ENCODE assay signal across 9 mouse cellular contexts in the genomic region with DNA sequence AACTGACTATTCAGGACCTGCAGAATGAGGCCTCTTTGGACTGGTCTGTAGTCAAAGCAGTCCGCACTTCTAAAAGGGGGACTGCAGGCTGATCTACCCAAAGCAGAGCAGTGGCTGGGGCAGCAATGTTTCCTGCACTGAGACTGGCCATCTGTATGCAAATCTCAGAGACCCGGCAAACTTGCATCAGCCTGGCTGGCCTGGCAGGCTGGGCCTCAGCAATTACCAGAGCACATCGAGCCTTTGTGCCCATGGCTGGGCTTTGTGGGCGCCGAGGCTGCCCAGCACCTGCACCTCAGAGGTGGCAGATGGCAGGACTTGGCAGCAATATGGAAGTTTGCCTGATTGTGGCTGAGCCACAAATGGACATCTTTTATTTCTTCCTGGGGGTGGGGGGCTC.
DNase-seq lines count a peak whose midpoint lies in the region; ATAC-seq lines count a peak whose summit lies in the region.
"Had no signal": no experiment of that assay in that cellular context is flagged by ENCODE, and none has a peak within 500 bp of the region (broad histone marks: within the 10 kb centered on the region; RNA-seq: fewer than 3 reads in every experiment).

No protein-coding gene starts in this region.

- H3K36me3 ChIP-seq in neural tube, embryonic 11.5 days (ENCODE audit: control insufficient read depth, insufficient read depth, low read length): no peaks in the 10 kb centered on the region
- no peaks in the 10 kb centered on the region for H3K36me3 ChIP-seq in hindbrain, embryonic 14.5 days (replicated peaks; ENCODE audit: control insufficient read depth, insufficient read depth)
- no peaks in the 10 kb centered on the region for H3K36me3 ChIP-seq in neural tube, embryonic 15.5 days
- no peaks in the 10 kb centered on the region for H3K36me3 ChIP-seq in liver, embryonic 12.5 days
- H3K36me3 ChIP-seq: stomach, embryonic 15.5 days had no signal

- no peak overlapping the region for H3K4me3 ChIP-seq in neural tube, embryonic 11.5 days (ENCODE audit: low read depth, low read length)
- H3K4me3 ChIP-seq in hindbrain, embryonic 14.5 days (replicated peaks; ENCODE audit: low read length): no peak overlapping the region
- no peak overlapping the region for H3K4me3 ChIP-seq in neural tube, embryonic 15.5 days (replicated peaks)
- no peak overlapping the region for H3K4me3 ChIP-seq in liver, embryonic 12.5 days
- H3K4me3 ChIP-seq: stomach, embryonic 15.5 days had no signal

- 43% methylated on average over 5 of the region's 5 CpGs for WGBS in neural tube, embryonic 11.5 days
- 24% methylated on average over 5 of the region's 5 CpGs for WGBS in hindbrain, embryonic 14.5 days
- WGBS in neural tube, embryonic 15.5 days: 29% methylated on average over 5 of the region's 5 CpGs
- WGBS in liver, embryonic 12.5 days (ENCODE audit: insufficient replicate concordance): 67% methylated on average over 5 of the region's 5 CpGs

- no peak overlapping the region for H3K9ac ChIP-seq in neural tube, embryonic 11.5 days (ENCODE audit: low read length)
- H3K9ac ChIP-seq in hindbrain, embryonic 14.5 days: no peak overlapping the region
- H3K9ac ChIP-seq in neural tube, embryonic 15.5 days (replicated peaks): no peak overlapping the region
- H3K9ac ChIP-seq in liver, embryonic 12.5 days: no peak overlapping the region
- H3K9ac ChIP-seq: stomach, embryonic 15.5 days had no signal

- no peaks in the 10 kb centered on the region for H3K4me1 ChIP-seq in neural tube, embryonic 11.5 days (ENCODE audit: control insufficient read depth, insufficient read depth, low read length)
- no peaks in the 10 kb centered on the region for H3K4me1 ChIP-seq in hindbrain, embryonic 14.5 days (replicated peaks; ENCODE audit: control insufficient read depth, insufficient read depth, low read length)
- H3K4me1 ChIP-seq in neural tube, embryonic 15.5 days: 0 out of 2 replicates have a peak, but pooled peaks cover 3% of the 10 kb centered on the region
- no peaks in the 10 kb centered on the region for H3K4me1 ChIP-seq in liver, embryonic 12.5 days
- H3K4me1 ChIP-seq: stomach, embryonic 15.5 days had no signal

- H3K4me2 ChIP-seq in neural tube, embryonic 11.5 days (ENCODE audit: low read depth): no peak overlapping the region
- H3K4me2 ChIP-seq in hindbrain, embryonic 14.5 days (replicated peaks): no peak overlapping the region
- no peak overlapping the region for H3K4me2 ChIP-seq in neural tube, embryonic 15.5 days
- no peak overlapping the region for H3K4me2 ChIP-seq in liver, embryonic 12.5 days
- H3K4me2 ChIP-seq: stomach, embryonic 15.5 days had no signal

- peak; percentile 79 for ATAC-seq in neural tube, embryonic 11.5 days (ENCODE audit: insufficient read depth, low FRiP score, low TSS enrichment)
- ATAC-seq in hindbrain, embryonic 14.5 days (ENCODE audit: low FRiP score): peak; percentile 81
- peak; percentile 56; the same call in 1 of the 2 replicates for ATAC-seq in neural tube, embryonic 15.5 days (ENCODE audit: low FRiP score)
- ATAC-seq in liver, embryonic 12.5 days: no peak

- H3K9me3 ChIP-seq in neural tube, embryonic 11.5 days (ENCODE audit: control insufficient read depth, low read length): no peaks in the 10 kb centered on the region
- no peaks in the 10 kb centered on the region for H3K9me3 ChIP-seq in hindbrain, embryonic 14.5 days (ENCODE audit: control insufficient read depth, low read length)
- no peaks in the 10 kb centered on the region for H3K9me3 ChIP-seq in neural tube, embryonic 15.5 days (replicated peaks)
- H3K9me3 ChIP-seq in liver, embryonic 12.5 days (replicated peaks): no peaks in the 10 kb centered on the region
- H3K9me3 ChIP-seq: stomach, embryonic 15.5 days had no signal

- peak overlapping the region; percentile 64 for H3K27ac ChIP-seq in neural tube, embryonic 11.5 days (ENCODE audit: low read depth, low read length)
- H3K27ac ChIP-seq in hindbrain, embryonic 14.5 days: peak overlapping the region; percentile 68
- H3K27ac ChIP-seq in neural tube, embryonic 15.5 days (replicated peaks): no peak overlapping the region
- no peak overlapping the region for H3K27ac ChIP-seq in liver, embryonic 12.5 days
- H3K27ac ChIP-seq: stomach, embryonic 15.5 days had no signal

- peak; percentile 64 for DNase-seq in neural tube, embryonic 11.5 days (ENCODE audit: low spot score)
- no peak for DNase-seq in neural tube, embryonic 10.5 days (ENCODE audit: extremely low spot score, low spot score)
- peak; percentile 40 for DNase-seq in embryo, embryonic 10.5 days (ENCODE audit: low spot score)
- no peak for DNase-seq in hindbrain, embryonic 14.5 days (ENCODE audit: low spot score)
- DNase-seq in c-Kit-positive CD71-positive TER-119-positive erythroid progenitor cells, embryonic 14.5 days (ENCODE audit: low spot score): no peak
- DNase-seq in adrenal gland, postnatal 4 days (ENCODE audit: low spot score in 2 of 2): no peak

- H3K27me3 ChIP-seq in neural tube, embryonic 11.5 days (ENCODE audit: control insufficient read depth, insufficient read depth, low read length): no peaks in the 10 kb centered on the region
- no peaks in the 10 kb centered on the region for H3K27me3 ChIP-seq in hindbrain, embryonic 14.5 days (ENCODE audit: control insufficient read depth, insufficient read depth, low read length)
- no peaks in the 10 kb centered on the region for H3K27me3 ChIP-seq in neural tube, embryonic 15.5 days (replicated peaks)
- no peaks in the 10 kb centered on the region for H3K27me3 ChIP-seq in liver, embryonic 12.5 days (replicated peaks)
- H3K27me3 ChIP-seq: stomach, embryonic 15.5 days had no signal

Comparison
In these comparisons a context has a peak if more than half of its experiments do, and no peak if none do; other contexts are left out.
1. DNase-seq: peak in neural tube, embryonic 11.5 days (single experiment) and embryo, embryonic 10.5 days (single experiment); none in neural tube, embryonic 10.5 days (single experiment), hindbrain, embryonic 14.5 days (single experiment), c-Kit-positive CD71-positive TER-119-positive erythroid progenitor cells, embryonic 14.5 days (single experiment) and adrenal gland, postnatal 4 days (0 of 2).
2. H3K27ac ChIP-seq: peak in neural tube, embryonic 11.5 days (single experiment) and hindbrain, embryonic 14.5 days (single experiment); none in neural tube, embryonic 15.5 days (single experiment) and liver, embryonic 12.5 days (single experiment).